1 mouse cellular context compared by ENCODE assay signal in genomic region chr7:30204380-30204779, GRCm38 (mm10).
TF ChIP-seq lines count a peak whose summit lies in the region.

No protein-coding gene starts in this region.

TF ChIP-seq in MEL, 35 proteins besides CTCF, POLR2A, EP300 and RAD21:
- TF ChIP-seq GABPA (IDR thresholded peaks at IDR 0.05; ENCODE audit: low read depth, low read length): no peak
- TF ChIP-seq KAT2A (conservative IDR thresholded peaks at IDR 0.05; ENCODE audit: low read depth, low read length): no peak
- no peak for TF ChIP-seq POLR2AphosphoS5 (IDR thresholded peaks at IDR 0.05; ENCODE audit: borderline replicate concordance, low read depth, low read length)
- TF ChIP-seq MXI1 (IDR thresholded peaks at IDR 0.05; ENCODE audit: low read depth, low read length): peak; percentile 94
- no peak for TF ChIP-seq ZC3H11A (IDR thresholded peaks at IDR 0.05; ENCODE audit: low read depth, low read length)
- peak; percentile 76 for TF ChIP-seq MYC (IDR thresholded peaks at IDR 0.05; ENCODE audit: low read depth, low read length)
- TF ChIP-seq MYB (IDR thresholded peaks at IDR 0.05; ENCODE audit: low read depth, low read length): no peak
- TF ChIP-seq BHLHE40 (IDR thresholded peaks at IDR 0.05; ENCODE audit: borderline replicate concordance, low read depth, low read length): peak; percentile 99
- TF ChIP-seq ZNF384 (IDR thresholded peaks at IDR 0.05; ENCODE audit: low read depth, low read length): no peak
- no peak for TF ChIP-seq SMC3 (IDR thresholded peaks at IDR 0.05; ENCODE audit: low read depth, low read length)
- TF ChIP-seq POLR2AphosphoS2 (IDR thresholded peaks at IDR 0.05; ENCODE audit: low read length): no peak
- TF ChIP-seq USF1 (IDR thresholded peaks at IDR 0.05; ENCODE audit: low read depth, low read length): peak; percentile 66; the same call in 1 of the 2 replicates
- 0 out of 2 replicates have a peak, but pooled peaks have one; percentile 26 for TF ChIP-seq RCOR1 (IDR thresholded peaks at IDR 0.05; ENCODE audit: low read depth, low read length)
- no peak for TF ChIP-seq TAL1 (IDR thresholded peaks at IDR 0.05; ENCODE audit: low read length)
- TF ChIP-seq USF2 (IDR thresholded peaks at IDR 0.05; ENCODE audit: borderline replicate concordance in 1 of 2, insufficient read depth in 1 of 2, low read depth in 1 of 2, low read length in 2 of 2): no peak
- TF ChIP-seq JUND (IDR thresholded peaks at IDR 0.05; ENCODE audit: low read depth, low read length): no peak
- TF ChIP-seq MAFK (IDR thresholded peaks at IDR 0.05; ENCODE audit: borderline replicate concordance, low read depth, low read length): no peak
- peak; percentile 65; the same call in 1 of the 2 replicates for TF ChIP-seq GATA1 (IDR thresholded peaks at IDR 0.05; ENCODE audit: low read depth, low read length)
- peak; percentile 76 for TF ChIP-seq MAX (IDR thresholded peaks at IDR 0.05; ENCODE audit: low read length)
